Mouse (Mus musculus) embryonic fibroblast, embryonic 13.5 days (primary cell): Measurements from ENCODE around the gene Olfr1008.

Experiments used
- CTCF ChIP-seq: IDR thresholded peaks from 2 replicates; pipeline ENCODE4 v1.5.1; 2011; ENCODE audit warnings: mild to moderate bottlenecking, control low read depth, low read length, moderate library complexity, borderline replicate concordance; ENCODE audit not compliant: insufficient read depth
- POLR2A ChIP-seq: IDR thresholded peaks from 2 replicates; pipeline ENCODE4 v1.6.1; 2011; ENCODE audit warnings: low read depth, mild to moderate bottlenecking, control low read depth, low read length, moderate library complexity

DNA sequence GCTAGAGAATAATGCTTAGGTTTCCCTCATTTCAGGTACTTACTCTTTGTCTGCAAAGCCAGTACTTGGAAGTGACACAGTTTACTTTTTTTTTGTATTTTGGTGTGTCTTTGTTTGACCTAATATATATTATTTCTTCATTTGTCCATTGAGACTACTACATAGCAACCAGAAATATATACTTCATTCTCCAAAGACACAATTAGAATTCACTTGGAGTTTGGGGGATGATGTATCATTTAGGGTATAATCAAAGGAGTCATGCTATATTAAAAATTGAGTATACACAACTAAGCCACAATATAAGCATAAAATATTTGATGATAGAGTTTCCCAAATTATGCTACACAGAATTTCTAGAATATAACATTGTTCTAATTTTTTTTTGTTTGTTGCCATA is 10.6 kb upstream of the Olfr1008 start, which contains the start of gene Olfr1006:
- TF ChIP-seq POLR2A (no peak), CTCF (no peak)
